Mouse (Mus musculus) liver, postnatal 0 days (tissue): Measurements from ENCODE around the gene Duxbl1. TPM values are rescaled to one million over a fixed set of nuclear protein-coding genes. Genes with fewer than 3 reads are reported as not detected.
"Not testable (repeated sequence)": the region's sequence is repeated elsewhere in the genome, so short reads cannot be mapped to it uniquely, and the experiment has no call there.

Experiments
- ATAC-seq: fragments of 200-750 bp; cut with Nextera tagmentation; 2 replicates; pipeline ENCODE4 v1.8.0; 2017; ENCODE audit warnings: mild to moderate bottlenecking, moderate library complexity
- DNase-seq: peaks from one replicate; pipeline ENCODE4 v3.0.0-alpha.2; 2016
- H3K27ac ChIP-seq: fragments of 300-500 bp; sonication (generic); 2 replicates; pipeline ENCODE4 v1.5.1; 2014; ENCODE audit warnings: antibody characterized with exemption, moderate library complexity, mild to moderate bottlenecking, low read depth
- H3K27me3 ChIP-seq: fragments of 300-500 bp; sonication (generic); 2 replicates; pipeline ENCODE4 v1.6.1; 2014; ENCODE audit warnings: low read length, control low read depth, mixed read lengths; ENCODE audit not compliant: insufficient read depth
- H3K36me3 ChIP-seq: fragments of 300-500 bp; sonication (generic); replicated peaks from 2 replicates; pipeline ENCODE4 v1.6.1; 2014; ENCODE audit warnings: mild to moderate bottlenecking, control low read depth, low read length, moderate library complexity, mixed read lengths; ENCODE audit not compliant: insufficient read depth
- H3K4me1 ChIP-seq: fragments of 300-500 bp; sonication (generic); 2 replicates; pipeline ENCODE4 v1.6.1; 2014; ENCODE audit warnings: antibody characterized with exemption, mild to moderate bottlenecking, control low read depth; ENCODE audit not compliant: insufficient read depth
- H3K4me2 ChIP-seq: fragments of 300-500 bp; sonication (generic); 2 replicates; pipeline ENCODE4 v1.6.1; 2014; ENCODE audit warnings: low read depth, mild to moderate bottlenecking, low read length, moderate library complexity, mixed read lengths
- H3K4me3 ChIP-seq: fragments of 300-500 bp; sonication (generic); 2 replicates; pipeline ENCODE4 v1.5.1; 2014; ENCODE audit warnings: low read depth, low read length
- H3K9ac ChIP-seq: fragments of 300-500 bp; sonication (generic); replicated peaks from 2 replicates; pipeline ENCODE4 v1.6.1; 2014; ENCODE audit warnings: mild to moderate bottlenecking, moderate library complexity
- H3K9me3 ChIP-seq: fragments of 300-500 bp; sonication (generic); 2 replicates; pipeline ENCODE4 v1.6.1; 2016; ENCODE audit warnings: mild to moderate bottlenecking, control low read depth, low read length, mixed read lengths
- WGBS: fragments of 180-500 bp; shearing (Covaris S2); extraction: QIAGEN DNeasy Blood & Tissue Kit; methylation state at CpG from one replicate; pipeline ENCODE4 v1.1.7; 2014; ENCODE audit not compliant: insufficient replicate concordance; 5-methylcytosine and 5-hydroxymethylcytosine counted together
- polyA plus RNA-seq: library from polyadenylated mRNA; unstranded; fragments of >200 nt; fragmentation: Nextera tagmentation; extraction: Ambion mirVana; gene quantifications from 2 replicates; pipeline ENCODE4 v1.2.1, GENCODE M21; 2015

Duxbl1 gene
- not detected in 2 replicates for polyA plus RNA-seq

DNA sequence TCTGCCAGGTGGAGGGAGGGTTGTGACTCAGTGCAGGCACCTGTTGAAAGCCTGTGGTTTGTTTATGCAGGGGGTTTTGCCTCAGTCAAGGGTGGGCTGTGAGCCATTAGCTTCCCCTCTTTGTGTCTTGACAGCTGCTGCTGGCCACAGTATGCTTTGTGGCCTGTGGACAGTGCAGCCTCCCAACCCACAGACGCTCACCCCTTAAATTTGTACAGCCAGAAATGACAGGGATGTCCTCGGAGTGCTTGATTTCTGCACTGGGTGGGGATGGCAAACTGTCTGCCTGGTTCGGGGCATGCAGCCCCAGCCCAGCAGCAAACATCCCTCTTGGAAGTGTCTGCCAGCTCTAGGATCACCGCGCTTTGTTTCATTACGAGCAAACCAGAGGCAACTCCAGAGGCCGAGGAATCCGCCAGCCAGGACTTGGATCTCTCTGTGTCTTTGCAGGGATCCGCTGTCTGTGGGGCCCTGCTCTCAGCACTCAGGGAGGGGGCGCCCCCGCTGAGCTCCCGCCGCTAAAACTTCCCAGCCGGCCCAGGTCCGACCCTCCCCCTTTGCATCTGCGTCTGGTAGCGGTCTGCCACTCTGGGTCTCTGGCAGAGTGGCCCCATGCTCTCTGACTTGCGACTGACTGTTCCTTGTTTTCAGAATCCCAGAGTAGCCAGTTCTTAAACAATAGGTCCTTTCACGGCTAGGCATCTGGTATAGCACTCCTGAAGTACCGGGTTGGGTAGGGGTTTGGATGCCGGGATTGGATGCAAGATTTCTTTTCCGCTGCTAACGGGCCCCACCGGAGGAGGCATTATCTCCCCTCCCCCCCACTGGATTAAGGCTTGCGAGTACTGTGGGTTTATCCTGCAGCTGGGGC, at the start of gene Duxbl1:
TSS of gene Duxbl1 (plus strand) at position 207 of the 871 bp plus-strand sequence.
- H3K9ac ChIP-seq, ATAC-seq, H3K27me3 ChIP-seq, H3K4me2 ChIP-seq, H3K36me3 ChIP-seq, DNase-seq, H3K4me1 ChIP-seq, H3K9me3 ChIP-seq, H3K27ac ChIP-seq, H3K4me3 ChIP-seq: not testable (repeated sequence)
- no CpG with 5 or more reads among the region's 25 CpGs for WGBS

DNA sequence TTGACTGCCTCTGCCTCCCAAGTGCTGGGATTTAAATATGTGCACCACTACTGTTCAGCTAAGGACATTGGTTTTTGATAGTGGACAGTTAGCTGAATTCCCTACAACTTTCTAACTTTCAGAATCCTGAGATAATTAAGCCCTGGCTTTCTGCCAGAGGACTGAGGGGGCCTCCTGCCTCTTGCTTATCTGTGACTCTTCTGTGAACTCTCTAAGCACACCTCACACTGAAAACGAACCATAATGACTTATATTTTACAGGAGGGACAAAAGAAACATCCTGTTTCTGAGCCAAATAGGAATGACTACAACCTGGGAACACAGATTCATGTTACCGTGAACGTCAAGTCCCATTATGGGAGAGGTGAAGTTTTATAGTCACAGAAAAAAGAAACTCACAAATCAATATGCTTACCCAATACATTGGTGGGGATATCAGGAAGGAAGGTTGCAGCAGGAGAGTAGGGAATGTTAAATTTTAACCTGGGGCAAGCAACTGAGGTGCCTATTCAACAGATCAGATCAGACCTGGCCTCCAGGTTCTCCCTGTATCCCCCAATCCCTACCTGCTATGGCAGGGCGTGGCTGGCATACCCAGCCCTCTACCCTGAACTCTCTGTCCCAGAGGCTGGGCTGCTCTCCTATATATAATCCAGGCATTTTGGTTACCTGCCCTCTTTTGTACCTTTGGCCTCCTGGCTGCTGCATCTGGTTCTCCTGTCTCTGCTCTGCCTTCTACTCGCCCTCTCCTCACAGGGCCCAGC, 41.3 kb upstream of the Duxbl1 start:
- not testable (repeated sequence) for H3K27ac ChIP-seq, DNase-seq, H3K4me3 ChIP-seq, H3K36me3 ChIP-seq, H3K9ac ChIP-seq, H3K4me2 ChIP-seq, H3K9me3 ChIP-seq, H3K4me1 ChIP-seq, H3K27me3 ChIP-seq
- ATAC-seq: peak; percentile 99
- no CpG with 5 or more reads among the region's 5 CpGs for WGBS

DNA sequence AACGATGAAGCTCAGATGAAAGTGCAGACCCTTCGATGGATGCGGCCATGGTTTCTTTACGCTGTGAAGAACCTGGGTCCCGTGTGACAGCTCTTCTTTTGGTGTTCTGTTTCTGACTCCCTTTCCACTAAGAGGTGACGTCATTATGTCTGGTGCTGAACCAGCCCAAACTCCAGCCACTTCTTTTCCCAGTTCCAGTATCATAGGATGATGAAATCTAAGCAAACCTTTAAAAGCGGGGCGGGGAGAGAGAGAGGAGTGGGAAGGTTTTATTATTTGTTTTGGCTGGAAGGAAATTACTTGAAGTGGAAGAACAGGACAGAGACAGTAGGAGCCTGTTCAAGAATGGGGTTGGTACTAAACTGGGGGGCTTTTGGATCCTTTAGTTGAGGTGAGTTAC, 40.4 kb upstream of the Duxbl1 start, which contains the start of gene Cphx1:
TSS of gene Cphx1 (plus strand) at position 301 of the 400 bp plus-strand sequence.
- H3K27me3 ChIP-seq, DNase-seq, H3K27ac ChIP-seq, H3K4me3 ChIP-seq, H3K9me3 ChIP-seq, H3K4me1 ChIP-seq, H3K4me2 ChIP-seq, H3K36me3 ChIP-seq, H3K9ac ChIP-seq: not testable (repeated sequence)
- WGBS: no CpG with 5 or more reads among the region's 8 CpGs
- ATAC-seq: peak; percentile 24; the same call in 1 of the 2 replicates

- H3K4me3 ChIP-seq, H3K36me3 ChIP-seq, H3K27me3 ChIP-seq, H3K9me3 ChIP-seq, H3K4me1 ChIP-seq, H3K4me2 ChIP-seq, DNase-seq, H3K9ac ChIP-seq, H3K27ac ChIP-seq: not testable (repeated sequence)
- no CpG with 5 or more reads among the region's 3 CpGs for WGBS
- peak; percentile 92 for ATAC-seq
Observed at GRCm38 (mm10) chr14:25957861-25958260, 20.5 kb upstream of the Duxbl1 start.

DNA sequence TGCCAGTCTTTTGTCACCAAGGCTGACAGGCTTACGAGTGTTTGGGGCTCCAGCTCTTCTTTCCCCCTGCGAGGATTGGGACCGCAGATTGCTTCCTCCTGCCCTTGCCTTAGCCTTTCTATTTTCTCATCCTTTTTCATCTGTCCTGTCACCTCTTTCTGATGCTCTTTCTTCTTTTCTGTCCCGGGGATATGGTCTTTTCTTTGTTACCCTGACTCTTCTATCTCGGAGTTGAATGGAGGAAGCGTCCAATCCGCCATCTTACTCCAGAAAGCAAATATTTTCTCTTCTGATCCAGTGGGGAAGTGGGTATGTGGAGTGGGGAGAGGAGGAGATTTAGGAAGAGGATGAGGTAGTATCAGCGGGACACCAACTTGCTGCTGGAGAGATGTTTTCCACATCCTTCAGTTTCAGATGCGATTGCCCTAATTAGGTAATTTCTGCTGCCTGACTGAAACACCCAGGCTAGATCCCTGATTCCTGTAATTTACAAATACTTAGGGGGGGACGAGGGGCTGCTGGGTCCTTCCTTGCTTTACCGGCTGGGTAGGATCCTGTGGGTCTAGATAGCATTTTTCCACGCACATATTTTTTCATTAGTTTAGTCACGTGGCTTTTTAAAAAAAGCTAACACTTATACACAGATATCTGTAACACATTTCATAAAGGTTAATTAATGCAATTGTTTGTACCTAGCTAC, 1.0 kb downstream of the Duxbl1 start:
- H3K4me1 ChIP-seq, H3K9ac ChIP-seq, H3K4me2 ChIP-seq, H3K4me3 ChIP-seq, ATAC-seq, H3K9me3 ChIP-seq, H3K36me3 ChIP-seq, DNase-seq, H3K27ac ChIP-seq, H3K27me3 ChIP-seq: not testable (repeated sequence)
- 12% methylated on average over 6 of the region's 13 CpGs for WGBS

DNA sequence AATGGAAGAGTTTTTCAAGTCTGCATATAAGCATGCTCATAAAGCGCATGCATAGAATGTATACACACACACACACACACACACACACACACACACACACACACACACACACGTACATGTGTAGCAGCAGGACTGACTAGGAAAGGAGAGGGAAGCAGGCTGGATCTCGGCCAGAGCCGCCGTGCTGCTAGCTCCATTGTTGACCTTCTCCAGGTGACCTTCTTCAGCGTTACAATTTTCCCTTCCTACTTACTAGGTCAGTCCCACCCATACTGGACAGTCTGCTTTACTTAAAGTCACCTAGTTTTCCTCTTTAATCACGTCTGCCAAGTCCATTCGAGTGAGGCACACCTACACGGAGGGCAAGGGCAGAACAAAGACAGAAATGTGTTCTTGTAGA, 3.5 kb downstream of the Duxbl1 start:
- not testable (repeated sequence) for DNase-seq, H3K9ac ChIP-seq, H3K9me3 ChIP-seq, H3K36me3 ChIP-seq, H3K4me2 ChIP-seq, H3K4me3 ChIP-seq, H3K27ac ChIP-seq, H3K4me1 ChIP-seq, ATAC-seq, H3K27me3 ChIP-seq
- WGBS: 56% methylated on average over 4 of the region's 9 CpGs

DNA sequence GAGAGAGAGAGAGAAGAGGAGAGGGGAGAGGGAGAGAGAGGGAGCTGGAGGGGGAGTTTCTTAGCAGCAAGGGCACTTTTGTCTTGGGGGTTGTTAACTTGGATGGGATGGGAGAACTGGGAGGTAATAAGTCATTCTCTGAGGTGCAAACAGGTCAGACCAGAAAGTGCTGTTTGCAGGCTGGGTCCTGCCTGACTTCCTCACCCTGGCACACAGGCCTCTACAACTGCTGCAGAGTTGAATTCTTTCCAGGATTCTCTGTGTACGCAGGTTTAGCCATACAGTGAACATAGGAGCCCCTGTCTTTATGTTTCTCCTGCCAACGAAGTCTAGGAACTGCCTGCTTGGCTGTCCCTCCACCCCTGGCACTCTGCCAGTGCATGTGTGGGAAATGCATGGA, 29.1 kb downstream of the Duxbl1 start:
- H3K4me1 ChIP-seq, ATAC-seq, H3K9ac ChIP-seq, H3K9me3 ChIP-seq, H3K4me3 ChIP-seq, DNase-seq, H3K36me3 ChIP-seq, H3K27me3 ChIP-seq, H3K4me2 ChIP-seq, H3K27ac ChIP-seq: not testable (repeated sequence)
- no CpG with 5 or more reads among the region's 2 CpGs for WGBS

- not testable (repeated sequence) for H3K9ac ChIP-seq, ATAC-seq, H3K9me3 ChIP-seq, H3K4me1 ChIP-seq, H3K36me3 ChIP-seq, H3K4me3 ChIP-seq, H3K27me3 ChIP-seq, H3K27ac ChIP-seq, DNase-seq, H3K4me2 ChIP-seq
- no CpG with 5 or more reads among the region's 7 CpGs for WGBS
Observed at GRCm38 (mm10) chr14:26016414-26016813, 38.0 kb downstream of the Duxbl1 start.

DNA sequence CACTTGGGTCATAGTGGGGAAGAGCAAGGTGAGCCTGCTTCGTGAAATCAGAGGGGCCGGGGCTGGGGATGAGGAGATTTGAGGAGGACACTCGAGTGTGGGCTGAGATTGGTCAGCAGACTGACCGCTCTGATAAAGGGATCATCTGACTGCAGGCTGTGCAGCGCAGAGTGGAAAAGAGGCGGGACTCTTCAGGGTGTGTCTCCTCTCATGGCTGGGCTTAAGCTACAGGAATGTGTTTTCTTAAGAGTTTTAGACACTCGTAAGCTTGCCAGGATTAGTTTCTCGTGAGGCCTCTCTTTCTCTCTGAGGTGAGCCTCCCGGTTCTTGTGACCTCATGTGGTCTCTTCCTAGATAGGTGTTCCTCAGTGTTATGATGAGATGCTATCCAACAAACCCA, 43.2 kb downstream of the Duxbl1 start:
- not testable (repeated sequence) for H3K4me1 ChIP-seq, H3K4me3 ChIP-seq, H3K4me2 ChIP-seq, H3K9ac ChIP-seq, H3K27me3 ChIP-seq, H3K9me3 ChIP-seq, H3K27ac ChIP-seq, ATAC-seq, DNase-seq, H3K36me3 ChIP-seq
- WGBS: no CpG with 5 or more reads among the region's 9 CpGs
